Mouse (Mus musculus) CH12.LX (cell line): Measurements from ENCODE around the gene Slc25a45.

ENCODE experiments used
- CHD1 ChIP-seq: IDR thresholded peaks from 2 replicates; pipeline ENCODE4 v1.6.1; 2012; ENCODE audit warnings: low read depth, low read length, improper control_type of control experiment, inconsistent platforms
- IRF4 ChIP-seq: IDR thresholded peaks from 2 replicates; pipeline ENCODE4 v1.6.1; 2014; ENCODE audit warnings: low read depth, mild to moderate bottlenecking, inconsistent platforms, low read length, improper control_type of control experiment

DNA sequence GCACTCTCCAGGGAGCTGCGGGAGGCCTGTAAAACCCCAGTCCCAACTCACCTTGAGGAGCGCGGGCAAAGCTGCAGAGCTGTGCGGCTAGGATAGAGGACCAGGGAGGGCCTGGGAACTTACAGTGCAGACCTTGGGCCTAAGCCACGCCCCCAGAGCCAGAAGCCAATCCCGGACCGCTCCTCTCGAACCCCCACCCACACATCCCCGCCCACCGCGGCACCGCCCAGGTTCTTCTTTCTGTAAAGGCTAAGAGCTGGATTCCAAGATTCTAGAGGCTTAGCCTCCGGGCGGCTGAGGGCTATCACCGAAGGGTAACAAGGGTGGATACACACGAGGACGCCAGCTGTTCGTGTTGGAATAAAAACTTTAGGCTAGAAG lies 47.1 kb downstream of the Slc25a45 start, which contains the start of gene Cdc42ep2:
- TF ChIP-seq CHD1: no peak
- no peak for TF ChIP-seq IRF4
